Mouse (Mus musculus): ENCODE data around the gene Glrx5.

GRCm38 (mm10) chr12:105044775-105045174 lies 12.3 kb downstream of the Glrx5 start:
- TF ChIP-seq FLI1 (IDR thresholded peaks at IDR 0.05; ENCODE audit: low read length): no peak
- TF ChIP-seq GATA1 (IDR thresholded peaks at IDR 0.05; ENCODE audit: borderline replicate concordance, low read length): no peak
